Mouse (Mus musculus) urinary bladder, postnatal 36 days (tissue): ENCODE data around the gene Stmn1.

Source experiments
- DNase-seq, 2 experiments: peaks; one replicate each; pipeline ENCODE4 v3.0.0; 2022; ENCODE audit warnings: low spot score in 2 of 2, mixed read lengths in 1 of 2

Stmn1 gene

DNA sequence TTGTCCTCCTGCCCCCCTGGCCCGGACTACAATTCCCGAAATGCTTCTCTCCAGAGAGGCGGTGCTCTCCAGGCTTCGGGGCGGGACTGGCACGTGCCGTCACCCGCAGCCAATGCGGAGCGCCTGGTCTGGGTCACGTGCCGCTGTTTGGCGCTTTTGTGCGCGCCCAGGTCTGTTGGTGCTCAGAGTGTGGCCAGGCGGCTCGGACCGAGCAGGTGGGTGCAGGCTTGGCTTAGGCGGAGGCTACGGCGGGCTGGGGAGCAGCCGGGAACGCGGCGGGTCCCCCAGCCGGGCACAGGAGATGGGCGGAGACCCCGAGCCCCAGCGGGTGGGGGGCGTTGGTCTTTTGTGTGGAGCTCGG, at the start of gene Stmn1:
TSS of gene Stmn1 (plus strand) at position 106 of the 361 bp plus-strand sequence.
- peak; percentile 86 to 95 for DNase-seq

DNA sequence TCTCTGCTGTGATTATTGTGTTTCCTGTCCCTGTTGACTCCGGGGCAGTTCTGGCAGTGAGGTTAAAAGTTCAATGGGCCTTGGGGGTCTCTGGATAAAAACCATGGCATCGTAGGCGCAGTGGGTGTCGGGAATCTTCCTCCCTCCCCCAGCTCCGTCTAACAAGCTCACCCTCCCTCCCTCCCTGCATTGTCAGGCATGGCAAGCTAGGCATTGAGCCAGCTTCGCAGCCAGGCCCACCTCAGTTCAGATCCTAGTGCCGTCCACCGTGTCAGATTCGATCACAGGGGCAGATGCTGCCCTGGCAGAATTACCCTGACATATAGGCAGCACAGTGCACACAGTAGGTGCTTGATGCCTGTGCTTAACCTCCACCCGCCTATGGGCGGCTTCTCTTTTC, 46.1 kb upstream of the Stmn1 start:
- no peak for DNase-seq

DNA sequence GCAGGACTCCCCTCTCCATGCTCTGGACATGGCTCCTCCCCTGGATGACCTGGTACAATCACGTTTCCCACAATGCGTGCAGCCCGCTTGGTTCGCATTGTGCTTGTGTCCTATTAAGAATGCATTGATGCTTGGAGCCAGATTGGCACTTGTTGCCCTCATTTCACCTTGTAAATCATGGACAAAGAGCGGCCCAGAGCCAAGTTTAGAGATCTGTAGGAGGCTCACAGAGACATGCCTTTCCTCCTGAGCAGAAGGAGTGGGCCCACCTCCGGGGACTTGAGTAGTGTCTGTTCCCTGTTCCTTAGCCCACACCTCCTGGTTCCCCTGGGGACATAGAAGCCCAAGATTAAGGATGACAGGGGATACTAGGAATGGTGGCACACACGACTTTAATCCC, 44.2 kb upstream of the Stmn1 start:
- no peak for DNase-seq

DNA sequence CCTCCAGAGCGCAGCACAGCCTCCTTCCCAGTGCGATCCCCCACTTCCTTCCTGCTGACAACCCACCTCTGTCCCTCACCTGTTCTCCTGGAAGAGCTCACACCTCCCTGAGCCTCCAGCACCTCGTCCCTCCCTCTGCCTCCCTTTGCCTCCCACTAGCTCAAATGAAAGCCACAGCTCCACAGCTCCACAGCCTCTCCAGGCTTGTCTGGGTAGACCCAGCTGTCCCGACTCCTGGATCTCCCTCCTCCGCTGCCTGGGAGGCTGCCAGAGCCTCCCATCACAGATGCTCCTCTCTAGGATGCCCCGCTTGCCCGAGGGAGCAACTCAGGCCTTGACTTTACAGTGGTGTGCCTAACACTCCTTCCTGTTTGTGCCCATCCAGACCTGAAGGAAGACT, 43.0 kb upstream of the Stmn1 start:
- no peak for DNase-seq

DNA sequence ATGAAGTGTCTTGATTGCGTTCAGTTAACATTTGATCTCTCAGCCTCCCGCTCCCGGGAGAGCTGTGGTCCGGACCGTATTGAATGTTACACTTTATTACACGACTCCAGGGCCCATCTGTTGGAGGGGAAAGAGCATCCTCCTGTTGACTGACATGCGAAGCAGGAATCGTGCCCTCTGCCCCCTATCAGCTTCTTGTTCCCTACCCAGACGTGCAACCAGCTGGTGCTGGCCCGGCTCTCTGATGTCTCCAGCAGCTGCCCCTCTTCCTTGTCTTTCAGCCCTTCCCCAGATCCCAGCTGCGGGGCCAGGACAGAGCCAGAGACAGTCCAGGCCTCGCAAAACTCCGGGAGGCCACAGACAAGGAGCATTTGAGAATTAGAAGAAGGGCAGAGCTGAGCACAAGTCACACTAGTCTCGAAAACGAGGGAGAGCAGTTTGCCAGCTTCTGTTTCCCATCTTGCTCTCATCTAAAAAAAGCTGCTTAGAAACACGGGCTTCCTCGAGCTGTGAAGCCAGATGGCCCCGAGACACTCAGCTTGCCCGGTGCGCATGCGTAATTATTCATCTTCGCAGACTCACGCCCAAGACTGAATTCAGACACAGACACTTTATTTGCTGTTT, 37.6 kb upstream of the Stmn1 start:
- no peak for DNase-seq

DNA sequence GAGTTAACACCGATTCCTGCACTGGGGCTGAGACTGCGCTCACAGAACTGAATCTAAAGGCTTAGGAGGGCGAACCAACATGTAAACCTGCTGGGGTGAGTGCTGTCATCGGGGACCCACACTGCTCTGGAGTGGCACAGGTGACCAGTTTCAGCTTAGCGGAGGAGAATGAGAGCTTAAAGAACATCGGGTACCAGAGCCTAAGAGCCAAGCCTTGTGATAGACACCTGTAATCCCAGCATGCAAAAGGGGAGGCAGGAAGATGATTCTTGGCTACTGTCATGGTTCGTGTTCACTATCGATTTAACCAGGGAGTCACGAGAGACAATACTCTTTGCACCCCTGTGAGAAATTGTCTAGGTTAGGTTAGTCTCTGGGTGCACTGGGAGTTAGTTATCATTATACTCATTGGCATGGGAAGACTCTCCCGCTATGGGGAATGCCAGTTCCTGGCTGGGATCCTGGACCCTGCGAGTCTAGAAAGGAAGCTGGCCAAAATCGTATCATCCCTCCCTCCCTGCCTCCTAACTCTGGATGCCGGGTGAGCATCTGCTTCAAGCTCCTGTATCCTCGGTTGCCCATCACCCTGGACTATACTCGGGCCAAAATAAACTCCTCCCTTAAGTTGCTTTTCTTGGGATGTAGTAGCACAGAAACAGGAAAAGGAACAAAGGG, 35.3 kb upstream of the Stmn1 start:
- no peak for DNase-seq

DNA sequence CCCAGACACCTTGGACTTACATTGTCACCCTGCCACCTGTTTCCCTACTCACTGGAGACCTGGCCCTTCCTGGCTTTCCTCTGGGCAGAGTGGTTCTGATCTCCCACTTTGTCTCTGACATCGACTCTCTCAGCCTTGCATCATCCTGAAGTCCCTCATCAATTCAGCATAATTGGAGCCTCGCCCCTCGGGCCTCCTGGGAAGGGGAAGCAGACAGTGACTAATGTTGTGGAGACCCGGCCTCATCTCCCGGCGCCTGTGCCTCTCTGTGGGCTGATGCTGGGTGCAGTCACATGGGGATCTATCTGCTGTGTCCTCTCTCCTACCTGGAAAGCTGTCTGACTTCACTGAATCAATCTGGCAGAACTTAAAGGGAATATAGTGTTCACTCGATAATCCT, 31.9 kb upstream of the Stmn1 start:
- no peak for DNase-seq

DNA sequence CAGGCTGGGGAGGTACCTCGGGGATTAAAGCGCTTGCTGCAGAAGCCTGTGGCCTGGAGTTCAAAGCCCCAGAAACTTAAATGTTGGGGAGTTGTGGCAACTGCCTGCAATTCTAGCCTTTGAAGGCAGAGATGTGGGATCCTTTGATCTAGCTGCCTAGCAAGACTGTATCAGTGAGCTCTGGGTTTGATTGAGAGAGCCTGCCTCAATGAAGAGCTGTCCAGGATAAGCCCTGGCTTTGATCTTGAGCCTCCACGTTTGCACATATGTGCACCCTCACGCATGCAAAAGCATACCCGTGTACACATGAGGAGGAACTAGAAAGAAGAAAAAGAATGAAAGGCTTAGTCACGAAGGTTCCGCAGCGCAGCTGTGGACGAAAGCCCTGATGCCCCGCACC, 31.5 kb upstream of the Stmn1 start:
- no peak for DNase-seq

DNA sequence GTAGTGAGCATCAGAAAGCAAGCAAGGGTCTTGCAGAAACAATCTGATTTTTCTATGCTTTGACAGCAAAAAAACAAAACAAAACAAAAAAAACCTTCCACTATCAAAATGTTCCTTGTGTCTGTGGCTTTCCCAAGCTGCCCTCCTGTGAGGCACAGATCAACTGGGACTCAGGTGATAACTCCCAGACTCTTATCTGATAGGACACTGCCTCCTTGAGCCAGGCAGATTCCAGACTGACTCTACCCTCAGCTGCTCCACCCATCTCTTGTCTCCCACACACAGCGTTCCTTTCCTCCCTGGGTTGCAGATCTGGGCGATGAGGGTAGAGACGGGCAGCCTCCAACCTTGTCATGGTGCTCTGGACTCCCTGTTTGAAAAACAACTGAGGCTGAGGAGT, 29.0 kb upstream of the Stmn1 start:
- no peak for DNase-seq

DNA sequence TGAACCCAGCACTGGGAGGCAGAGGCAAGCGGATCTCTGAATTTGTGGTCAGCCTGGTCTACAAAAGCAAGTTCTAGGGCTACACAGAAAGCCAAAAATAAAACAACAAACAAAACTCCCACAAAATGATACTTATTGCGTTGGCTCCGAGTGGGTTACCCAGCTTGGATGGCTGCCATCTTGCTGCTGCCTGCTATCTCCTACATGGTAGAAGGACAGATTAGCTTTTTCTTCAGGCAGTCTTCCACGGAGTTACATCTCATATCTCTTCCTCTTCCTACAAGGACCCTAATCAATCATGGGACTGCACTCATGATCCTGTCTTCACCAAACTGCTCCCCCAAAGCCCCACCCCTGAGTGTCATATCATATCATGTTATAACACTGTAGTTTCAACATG, 28.2 kb upstream of the Stmn1 start:
- DNase-seq, result no peak

DNA sequence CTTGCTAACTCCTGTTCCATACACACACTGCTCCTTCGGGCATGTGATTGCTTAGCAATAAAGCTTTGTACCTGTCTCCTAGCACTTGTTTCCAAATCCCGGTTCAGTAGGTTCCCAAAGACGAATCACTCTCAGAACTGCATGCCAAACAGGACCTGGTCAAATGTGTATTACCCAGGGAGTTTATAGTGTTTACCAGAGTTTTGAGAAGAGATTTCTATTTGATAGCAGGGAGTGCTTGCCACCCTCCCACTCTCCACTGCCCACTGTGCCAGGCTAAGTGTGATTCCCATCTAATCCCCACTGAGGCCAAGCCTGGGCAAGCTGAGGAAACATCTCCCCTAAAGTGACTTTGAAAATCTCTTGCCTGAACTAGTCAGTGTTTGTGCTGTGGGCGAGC, 25.9 kb upstream of the Stmn1 start:
- DNase-seq, result peak; percentile 32 to 42

DNA sequence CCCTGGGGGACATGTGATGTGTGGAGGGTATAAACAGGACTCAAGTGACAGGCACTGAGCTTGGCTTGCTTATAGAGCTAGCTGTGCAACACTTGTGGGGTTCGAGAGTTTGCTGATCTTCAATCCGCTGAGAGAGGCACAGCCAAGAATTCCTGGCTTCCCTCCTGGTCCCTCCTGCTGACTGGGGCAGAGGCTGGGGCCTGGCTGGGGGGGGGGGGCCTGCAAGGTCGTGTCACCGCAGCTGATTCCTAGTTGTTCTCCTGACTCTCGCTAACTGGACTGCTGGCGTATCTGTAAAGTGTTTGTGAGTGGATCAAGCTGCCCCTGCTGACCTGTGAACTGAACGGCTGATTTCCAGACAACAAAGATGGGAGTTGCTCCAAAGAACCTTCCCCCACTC, 24.5 kb upstream of the Stmn1 start:
- no peak for DNase-seq

DNA sequence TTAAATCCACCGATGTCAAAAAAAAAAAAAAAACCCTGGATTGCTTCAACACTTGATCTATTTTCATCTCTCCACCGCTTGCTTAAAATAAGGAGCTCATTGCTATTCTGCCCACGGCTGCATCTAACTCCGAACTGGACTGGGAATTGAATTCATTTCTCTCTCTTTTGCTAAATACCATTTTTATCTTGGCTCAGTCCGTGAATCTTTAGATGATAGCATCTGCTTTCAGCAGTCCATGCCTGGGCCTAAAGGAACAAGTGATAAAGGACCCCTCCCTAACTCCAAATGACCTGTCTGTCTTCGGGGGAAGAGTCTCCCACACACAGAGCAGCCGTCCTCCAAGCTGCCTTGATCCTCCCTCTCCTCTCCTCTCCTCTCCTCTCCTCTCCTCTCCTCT, 23.2 kb upstream of the Stmn1 start:
- DNase-seq, result no peak

DNA sequence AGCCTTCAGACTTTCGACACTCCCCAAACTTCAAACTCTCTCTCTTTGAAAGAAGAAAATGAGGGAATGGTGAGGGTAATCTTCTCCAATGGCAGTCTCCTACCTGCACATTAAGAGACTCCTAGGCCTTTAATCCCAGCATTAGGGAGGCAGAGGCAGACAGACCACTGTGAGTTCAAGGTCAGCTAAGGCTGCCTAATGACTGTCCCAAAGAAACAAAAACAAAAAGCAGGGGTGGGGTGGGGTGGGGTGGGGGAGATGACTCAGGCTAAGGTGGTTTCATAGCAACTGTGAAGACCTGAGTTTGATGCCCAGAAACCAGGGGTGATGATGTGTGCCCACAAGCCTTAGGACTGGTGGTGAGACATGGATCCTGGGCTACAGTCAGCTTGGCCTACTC, 22.6 kb upstream of the Stmn1 start:
- no peak for DNase-seq

DNA sequence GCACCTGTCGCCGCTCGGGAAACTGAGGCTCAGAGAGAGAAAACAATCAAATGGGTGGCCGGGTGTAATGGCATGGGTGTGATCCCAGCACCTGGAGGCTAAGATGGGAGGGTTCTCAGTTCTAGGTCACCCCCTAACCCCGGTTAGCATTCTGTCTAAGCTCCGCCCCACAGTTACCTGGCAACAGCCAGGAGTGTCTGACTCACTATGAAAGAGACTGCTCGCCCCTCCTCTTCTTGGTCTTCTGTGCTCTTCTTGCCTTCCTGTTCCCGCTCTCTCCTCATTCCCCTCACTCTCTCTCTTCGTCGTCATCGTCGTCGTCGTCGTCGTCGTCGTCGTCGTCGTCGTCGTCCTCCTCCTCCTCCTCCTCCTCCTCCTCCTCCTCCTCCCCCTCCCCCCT, 20.2 kb upstream of the Stmn1 start:
- DNase-seq, result no peak

DNA sequence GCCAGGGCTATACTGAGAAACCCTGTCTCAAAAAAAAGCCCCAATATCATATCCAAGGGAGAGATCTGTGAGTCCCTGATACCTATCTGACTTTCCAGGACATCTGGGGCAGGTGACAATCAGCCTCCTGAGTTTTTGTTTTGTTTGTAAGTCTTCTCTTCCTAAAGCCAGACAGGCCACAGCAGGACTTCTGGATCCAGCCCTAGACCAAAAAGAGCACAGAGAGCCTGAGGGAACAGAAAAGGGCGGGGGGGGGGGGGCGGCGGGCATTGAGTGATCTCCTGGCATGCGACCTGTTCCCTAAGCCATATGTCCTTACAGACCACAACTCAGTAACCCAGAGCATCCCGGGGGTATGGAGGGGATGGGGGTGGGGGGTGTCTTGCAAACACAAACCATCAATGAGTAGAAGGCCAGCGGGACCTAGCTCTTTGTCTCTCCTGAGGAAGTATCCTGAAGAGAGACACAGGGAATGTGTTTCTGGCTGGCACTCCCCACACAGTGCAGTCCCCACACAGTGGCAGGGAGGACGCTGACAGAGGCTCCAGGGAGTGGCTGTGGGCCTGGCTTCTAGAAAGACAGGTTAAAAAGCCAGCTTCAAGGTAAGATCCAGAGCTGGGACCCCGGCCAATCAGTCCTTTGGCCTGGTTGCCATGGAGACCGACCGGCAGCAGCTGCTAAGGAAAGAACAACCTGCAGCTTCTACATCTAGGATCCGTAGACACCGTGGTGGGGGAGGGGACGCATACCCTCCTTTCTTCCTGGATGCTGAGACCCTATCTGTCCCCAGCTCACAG, 18.3 kb upstream of the Stmn1 start:
- DNase-seq, result no peak

DNA sequence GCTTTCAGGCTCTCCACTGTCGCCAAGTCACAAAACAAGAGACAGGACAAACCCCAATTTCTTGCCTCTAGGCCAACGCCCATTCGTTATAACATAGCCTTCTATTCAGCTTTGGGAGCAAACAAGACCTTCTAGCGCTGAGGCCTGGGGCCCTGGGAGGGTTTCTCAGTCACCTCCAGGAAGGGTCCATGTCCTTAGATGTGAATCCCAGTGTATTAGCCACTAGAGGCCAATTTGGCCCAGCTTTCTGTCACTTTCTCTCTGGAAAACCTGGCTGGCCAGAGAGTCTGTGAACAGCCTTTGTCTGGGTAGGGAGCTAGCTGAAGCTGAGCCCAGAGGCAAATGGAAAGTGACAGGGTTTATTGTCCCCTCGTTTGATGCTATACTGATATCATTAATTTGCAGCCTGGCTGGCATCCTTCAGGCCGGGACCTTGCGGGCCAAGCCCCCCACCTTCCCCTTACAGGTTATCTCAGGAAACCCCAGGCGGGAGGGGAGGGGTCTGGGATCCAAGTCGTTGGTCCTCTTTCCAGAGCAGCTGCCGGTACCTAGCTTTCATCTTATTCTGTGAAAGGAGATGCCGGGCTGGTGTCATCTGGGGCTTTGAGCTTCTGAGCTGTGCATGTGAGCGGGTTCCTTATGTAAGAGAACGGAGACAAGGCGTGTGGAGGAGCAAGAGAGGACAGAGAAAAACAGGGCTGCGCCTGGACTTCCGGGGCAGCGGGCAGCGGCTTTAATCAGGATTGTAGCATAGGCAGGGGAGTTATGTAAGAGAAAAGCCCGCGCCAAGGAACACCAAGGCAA, 17.5 kb upstream of the Stmn1 start:
- DNase-seq, result no peak

DNA sequence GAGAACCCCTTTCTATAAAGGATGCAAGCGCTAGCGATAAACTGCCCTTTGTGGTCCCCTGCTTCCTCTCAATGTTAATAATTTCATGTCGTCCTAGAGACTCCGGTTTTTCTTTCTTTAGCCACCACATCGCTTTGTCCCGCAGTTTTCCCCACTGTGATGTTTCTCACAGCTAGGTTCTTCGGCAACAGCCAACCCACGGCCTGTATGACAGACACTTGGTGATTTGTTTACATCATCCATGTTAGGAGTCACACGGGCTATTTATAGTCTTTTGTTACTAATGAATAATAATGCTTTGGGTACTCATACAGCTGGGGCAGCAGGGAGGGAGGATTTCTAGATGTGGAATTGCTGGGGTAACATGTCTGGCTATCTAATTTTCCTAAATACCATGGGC, 16.6 kb upstream of the Stmn1 start:
- DNase-seq, result no peak

DNA sequence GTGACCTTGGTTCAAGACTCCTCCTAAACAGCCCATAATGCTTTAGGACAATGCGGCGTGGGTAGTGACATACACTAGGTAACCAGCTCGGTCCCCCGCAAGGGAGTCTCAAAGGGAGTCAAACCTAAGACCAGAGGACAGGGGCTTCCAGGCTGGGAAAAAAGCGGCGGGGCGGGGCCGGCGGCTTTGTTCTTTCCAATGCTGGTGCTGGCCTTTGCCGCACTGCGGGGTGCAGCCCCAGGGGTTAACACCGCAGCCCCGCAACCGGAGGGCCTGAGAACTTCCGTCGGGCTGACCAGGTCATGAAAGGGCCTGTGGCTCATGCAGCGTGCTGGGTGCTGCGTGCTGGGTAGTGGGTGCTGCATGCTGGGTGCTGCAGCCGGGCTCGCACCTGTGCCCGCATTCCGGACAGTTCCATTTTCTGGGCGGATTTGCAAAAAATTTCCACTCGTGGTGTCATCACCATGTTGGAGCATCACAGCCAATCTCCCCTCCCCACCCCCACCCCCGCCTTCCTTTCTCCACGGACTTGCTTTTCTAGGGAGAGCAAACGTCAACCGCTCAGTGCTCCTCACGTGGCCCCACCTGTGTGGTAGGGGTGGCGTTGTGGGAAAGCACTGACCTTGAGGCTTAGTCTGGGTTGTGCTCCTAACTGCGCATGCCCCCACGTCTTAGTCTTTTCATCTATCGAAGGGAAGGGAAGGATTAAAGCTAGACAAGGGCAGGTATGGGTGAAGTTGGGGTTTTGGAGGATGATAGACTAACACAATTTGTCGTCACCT, 14.3 kb upstream of the Stmn1 start:
- no peak for DNase-seq

DNA sequence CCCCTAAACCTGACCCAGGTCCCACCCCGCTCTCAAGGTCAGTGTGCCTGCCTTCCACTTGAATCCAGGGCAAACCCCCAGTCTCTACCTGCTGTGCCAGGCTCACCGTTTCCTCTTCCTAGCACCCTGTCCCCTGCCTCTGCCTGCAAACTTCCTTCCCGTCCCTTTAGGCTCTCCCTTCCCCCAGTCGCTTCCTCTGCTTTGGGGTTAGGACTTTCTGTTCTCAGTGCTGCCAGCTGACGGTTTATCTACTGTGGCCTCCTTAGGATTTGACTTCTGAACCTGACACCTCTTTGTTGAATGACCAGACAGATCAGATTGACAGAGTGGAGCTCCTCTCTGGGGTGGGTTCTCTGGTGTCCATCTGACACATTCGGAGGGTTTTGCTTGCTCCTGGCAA, 12.8 kb upstream of the Stmn1 start:
- no peak for DNase-seq

DNA sequence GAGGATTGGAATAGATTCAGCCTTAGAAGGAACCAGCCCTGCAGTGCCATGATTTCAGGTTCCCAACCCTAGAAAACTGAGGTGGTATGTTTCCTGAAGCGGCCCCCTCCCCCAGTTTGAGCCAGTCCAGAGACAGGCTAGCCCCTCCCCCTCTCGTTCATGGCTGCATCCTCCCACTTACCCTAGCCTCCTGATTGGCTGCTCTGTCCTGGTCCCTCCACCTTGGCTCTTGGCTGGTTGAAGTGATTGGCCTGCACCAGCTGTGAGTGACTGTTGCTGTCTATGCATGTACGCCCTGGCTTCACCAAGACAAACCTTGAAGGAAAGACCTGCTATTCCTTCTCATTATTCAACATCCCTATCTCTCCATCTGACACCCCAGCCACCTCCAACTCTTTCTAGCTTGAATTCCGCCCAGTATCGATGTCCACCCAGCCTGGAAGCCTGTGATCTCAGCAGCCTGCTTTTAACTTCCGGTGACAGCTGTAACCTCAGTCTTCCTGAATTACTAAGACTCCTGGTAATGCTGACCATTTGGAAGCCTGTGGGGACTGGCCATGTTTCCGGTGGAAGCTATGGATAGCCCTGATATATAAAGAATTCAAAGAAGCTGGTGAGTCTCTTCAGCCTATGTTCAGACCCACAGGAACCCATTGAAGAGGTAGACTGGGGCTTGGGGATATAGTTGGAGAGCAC, 10.8 kb upstream of the Stmn1 start:
- DNase-seq, result no peak
